Mouse (Mus musculus): ENCODE measurements around the gene Ppp1r12c. TPM values are rescaled to one million over a fixed set of nuclear protein-coding genes. Genes with fewer than 3 reads are reported as not detected.

The Ppp1r12c gene
- polyA plus RNA-seq, 2 experiments = 15.6 to 22.2 TPM

DNA sequence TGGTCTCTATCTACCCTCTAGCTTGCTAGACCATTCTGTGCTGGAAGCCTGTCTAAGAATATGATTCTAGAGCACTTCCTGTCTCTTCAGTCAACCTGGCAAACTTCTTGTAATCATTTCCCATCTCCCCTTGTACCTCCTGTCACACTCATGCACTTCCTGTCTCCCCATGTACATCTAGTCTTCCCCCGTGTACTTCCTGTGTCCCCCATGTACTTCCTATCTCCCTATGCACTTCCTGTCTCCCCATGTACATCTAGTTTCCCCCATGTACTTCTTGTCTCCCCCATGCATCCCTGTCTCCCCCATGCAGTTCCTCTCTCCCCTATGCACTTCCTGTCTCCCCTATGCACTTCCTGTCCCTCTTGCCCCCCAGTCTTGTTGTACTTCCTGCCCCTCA is 17.0 kb upstream of the Ppp1r12c start:
- DNase-seq (ENCODE audit: low read depth in 3 of 3, low spot score in 3 of 3) (no peak), ATAC-seq (ENCODE audit: insufficient read depth) (no peak)
- WGBS (ENCODE audit: insufficient replicate concordance) = 26% methylated on average over 1 of the region's 1 CpGs
- no peak overlapping the region for H3K27ac ChIP-seq
- no peak overlapping the region for H3K4me2 ChIP-seq (ENCODE audit: low read depth)
- no peaks in the 10 kb centered on the region for H3K9me3 ChIP-seq (ENCODE audit: control insufficient read depth, low read length)
- no peak overlapping the region for H3K4me3 ChIP-seq (ENCODE audit: insufficient read depth in 1 of 2, low read depth in 2 of 2, low read length in 2 of 2)
- no peaks in the 10 kb centered on the region for H3K36me3 ChIP-seq (replicated peaks; ENCODE audit: control insufficient read depth, insufficient read depth, low read depth)
- H3K4me1 ChIP-seq (replicated peaks; ENCODE audit: control insufficient read depth in 2 of 2, insufficient read depth in 2 of 2, low read length in 1 of 2) = peaks cover 0 to 8% of the 10 kb centered on the region in 2 experiments; a peak in 2 of 4 replicates
- peaks cover 3% of the 10 kb centered on the region for H3K27me3 ChIP-seq (ENCODE audit: control insufficient read depth, insufficient read depth, low read length)
- TF ChIP-seq CTCF (IDR thresholded peaks at IDR 0.05; ENCODE audit: low read depth) = no peak
- TF ChIP-seq EP300 (IDR thresholded peaks at IDR 0.05; ENCODE audit: low read depth) = no peak
- H3K9ac ChIP-seq (replicated peaks) = no peak overlapping the region

DNA sequence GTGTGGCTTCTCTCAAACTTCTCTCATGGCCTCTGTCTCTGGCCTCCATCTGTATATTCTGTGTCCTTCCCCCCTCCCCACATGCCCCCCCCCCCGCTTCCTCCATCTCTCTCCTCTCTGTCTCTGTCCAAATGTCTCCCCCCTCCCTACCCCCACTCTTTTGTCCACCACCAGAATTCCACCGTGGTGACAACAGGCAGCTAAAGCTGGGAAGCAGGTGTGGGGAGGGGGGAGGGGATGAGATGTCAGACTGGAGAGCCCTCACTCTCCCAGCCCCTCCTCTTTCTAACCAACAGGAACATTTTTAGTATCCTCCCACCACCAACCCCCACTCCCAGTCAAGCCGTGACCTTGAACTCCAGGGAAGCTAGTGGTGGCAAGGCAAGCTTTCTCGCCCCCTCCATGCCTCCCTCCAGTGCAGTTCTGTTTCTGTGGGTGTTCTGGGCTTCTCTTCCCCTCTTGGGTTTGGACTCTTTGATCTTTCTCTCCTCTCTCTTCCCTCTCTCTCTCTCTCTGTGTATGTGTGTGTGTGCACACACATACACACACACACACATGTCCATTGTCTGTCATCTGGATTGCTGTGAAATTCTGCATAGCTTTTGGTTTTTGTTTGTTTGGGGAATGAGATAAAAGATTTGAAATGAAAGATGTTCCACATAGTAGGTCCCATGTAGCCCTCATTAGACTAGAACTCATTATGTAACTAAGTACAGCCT is 15.0 kb upstream of the Ppp1r12c start, which contains the start of gene Tnnt1:
TSS of gene Tnnt1 (minus strand) at position 51 of the 719 bp plus-strand sequence.
- DNase-seq (ENCODE audit: low read depth in 3 of 3, low spot score in 3 of 3) (no peak), ATAC-seq (ENCODE audit: insufficient read depth) (no peak)
- TF ChIP-seq CTCF (IDR thresholded peaks at IDR 0.05; ENCODE audit: low read depth) = no peak
- no peak for TF ChIP-seq EP300 (IDR thresholded peaks at IDR 0.05; ENCODE audit: low read depth)
- Histone ChIP-seq H3K4me3 (ENCODE audit: insufficient read depth in 1 of 2, low read depth in 2 of 2, low read length in 2 of 2) (no peak within 1 kb of the TSS), H3K27ac (no peak within 1 kb of the TSS), H3K4me2 (ENCODE audit: low read depth) (no peak within 1 kb of the TSS), H3K4me1 (replicated peaks; ENCODE audit: control insufficient read depth in 2 of 2, insufficient read depth in 2 of 2, low read length in 1 of 2) (peaks cover 0 to 8% of the 10 kb centered on the region in 2 experiments; a peak in 2 of 4 replicates), H3K9ac (replicated peaks) (no peak within 1 kb of the TSS), H3K9me3 (ENCODE audit: control insufficient read depth, low read length) (no peaks in the 10 kb centered on the region), H3K27me3 (ENCODE audit: control insufficient read depth, insufficient read depth, low read length) (peaks cover 3% of the 10 kb centered on the region; the same call in 1 of the 2 replicates), H3K36me3 (replicated peaks; ENCODE audit: control insufficient read depth, insufficient read depth, low read depth) (no peaks in the 10 kb centered on the region)
- WGBS (ENCODE audit: insufficient replicate concordance) = 25% methylated on average over 4 of the region's 4 CpGs

GRCm38 (mm10) chr7:4515853-4516252 is 14.4 kb upstream of the Ppp1r12c start:
- Histone ChIP-seq H3K9me3 (ENCODE audit: control insufficient read depth, low read length) (no peaks in the 10 kb centered on the region), H3K9ac (replicated peaks) (no peak overlapping the region), H3K36me3 (replicated peaks; ENCODE audit: control insufficient read depth, insufficient read depth, low read depth) (no peaks in the 10 kb centered on the region), H3K27ac (no peak overlapping the region), H3K4me1 (replicated peaks; ENCODE audit: control insufficient read depth in 2 of 2, insufficient read depth in 2 of 2, low read length in 1 of 2) (peaks cover 0 to 8% of the 10 kb centered on the region in 2 experiments; a peak in 2 of 4 replicates), H3K4me2 (ENCODE audit: low read depth) (no peak overlapping the region), H3K27me3 (ENCODE audit: control insufficient read depth, insufficient read depth, low read length) (peaks cover under 1% of the 10 kb centered on the region; the same call in 1 of the 2 replicates), H3K4me3 (ENCODE audit: insufficient read depth in 1 of 2, low read depth in 2 of 2, low read length in 2 of 2) (no peak overlapping the region)
- no peak for DNase-seq (ENCODE audit: low read depth in 3 of 3, low spot score in 3 of 3)
- TF ChIP-seq EP300 (IDR thresholded peaks at IDR 0.05; ENCODE audit: low read depth) = no peak
- TF ChIP-seq CTCF (IDR thresholded peaks at IDR 0.05; ENCODE audit: low read depth) = no peak
- WGBS (ENCODE audit: insufficient replicate concordance) = 61% methylated on average over 6 of the region's 6 CpGs
- ATAC-seq (ENCODE audit: insufficient read depth) = no peak

DNA sequence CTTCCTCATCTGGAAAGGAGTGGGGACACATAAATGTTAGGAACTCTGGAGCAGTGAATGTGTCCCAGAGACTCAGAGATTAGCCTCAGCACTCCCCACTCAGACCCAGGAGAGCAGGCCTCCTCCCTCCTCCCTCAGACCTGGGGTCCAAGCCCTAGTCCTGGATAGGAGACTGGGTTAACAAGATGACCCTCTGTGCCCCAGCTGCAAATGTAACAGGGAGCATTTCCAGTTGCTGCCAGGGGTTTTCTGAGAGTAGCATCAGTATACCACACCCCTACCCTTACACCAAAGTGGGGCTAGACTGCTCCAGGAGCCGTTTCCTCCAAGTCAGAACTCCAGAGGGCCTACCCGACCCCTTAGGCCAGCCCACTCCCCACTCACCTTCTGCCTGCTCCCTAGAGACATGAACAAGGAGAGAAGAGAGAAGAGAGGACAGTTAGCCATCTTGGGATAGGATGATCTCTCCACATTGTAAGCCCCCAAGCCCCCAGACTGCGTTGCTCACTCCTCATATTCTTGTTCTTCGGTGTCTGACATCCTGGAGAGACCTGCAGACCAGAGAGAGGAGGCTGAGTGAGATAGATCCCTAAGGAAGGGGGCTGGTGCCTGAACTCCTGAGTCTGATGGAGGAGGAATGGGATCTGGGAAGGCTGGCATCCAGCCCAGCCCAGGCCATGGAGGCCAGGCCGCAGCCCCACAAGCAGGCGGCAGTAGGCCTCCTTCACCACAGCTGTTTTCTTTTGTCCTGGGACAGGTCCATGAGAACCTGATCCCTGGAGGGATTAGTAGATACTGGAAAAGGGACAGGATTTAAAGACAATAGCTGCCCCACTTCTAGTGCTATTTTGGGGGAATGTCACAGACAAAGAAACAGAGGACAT is 12.6 kb upstream of the Ppp1r12c start:
- ATAC-seq (ENCODE audit: insufficient read depth) = no peak
- Histone ChIP-seq H3K4me2 (ENCODE audit: low read depth) (no peak overlapping the region), H3K27ac (no peak overlapping the region)

DNA sequence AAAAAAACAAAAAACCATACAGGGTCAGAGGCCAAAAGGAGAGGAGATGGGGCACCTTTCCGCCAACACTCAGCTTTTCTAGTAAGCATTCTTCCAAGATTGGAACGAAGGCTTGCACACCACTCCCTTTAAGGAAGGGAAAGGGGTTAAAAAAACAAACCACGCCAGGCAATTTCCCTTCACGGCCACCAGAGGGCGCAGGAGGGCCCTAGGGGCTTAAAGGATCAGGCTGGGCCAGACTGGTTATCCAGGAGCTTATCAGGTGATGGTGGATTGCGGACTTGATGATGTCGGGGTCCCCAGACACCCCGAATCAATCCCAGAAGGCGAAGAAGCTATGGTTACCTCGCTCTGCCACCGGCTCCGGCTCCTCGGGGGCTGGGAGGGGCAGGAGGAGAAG is 11.8 kb upstream of the Ppp1r12c start:
- 16% methylated on average over 13 of the region's 13 CpGs for WGBS (ENCODE audit: insufficient replicate concordance)

More for the DNA sequence above, 12.6 kb upstream of the Ppp1r12c start:
- no peak for DNase-seq (ENCODE audit: low read depth in 3 of 3, low spot score in 3 of 3)
- no peaks in the 10 kb centered on the region for H3K27me3 ChIP-seq (ENCODE audit: control insufficient read depth, insufficient read depth, low read length)
- H3K36me3 ChIP-seq (replicated peaks; ENCODE audit: control insufficient read depth, insufficient read depth, low read depth) = no peaks in the 10 kb centered on the region
- no peaks in the 10 kb centered on the region for H3K9me3 ChIP-seq (ENCODE audit: control insufficient read depth, low read length)
- H3K4me1 ChIP-seq (replicated peaks; ENCODE audit: control insufficient read depth in 2 of 2, insufficient read depth in 2 of 2, low read length in 1 of 2) = peaks cover 0 to 5% of the 10 kb centered on the region in 2 experiments; a peak in 3 of 4 replicates
- TF ChIP-seq CTCF (IDR thresholded peaks at IDR 0.05; ENCODE audit: low read depth) (no peak), EP300 (IDR thresholded peaks at IDR 0.05; ENCODE audit: low read depth) (no peak)
- 73% methylated on average over 6 of the region's 6 CpGs for WGBS (ENCODE audit: insufficient replicate concordance)
- H3K4me3 ChIP-seq (ENCODE audit: insufficient read depth in 1 of 2, low read depth in 2 of 2, low read length in 2 of 2) = no peak overlapping the region
- H3K9ac ChIP-seq (replicated peaks) = no peak overlapping the region

More for the DNA sequence above, 11.8 kb upstream of the Ppp1r12c start:
- TF ChIP-seq CTCF (IDR thresholded peaks at IDR 0.05; ENCODE audit: low read depth) = peak; percentile 96
- TF ChIP-seq EP300 (IDR thresholded peaks at IDR 0.05; ENCODE audit: low read depth) = no peak
- Histone ChIP-seq H3K36me3 (replicated peaks; ENCODE audit: control insufficient read depth, insufficient read depth, low read depth) (no peaks in the 10 kb centered on the region), H3K9ac (replicated peaks) (no peak overlapping the region), H3K4me1 (replicated peaks; ENCODE audit: control insufficient read depth in 2 of 2, insufficient read depth in 2 of 2, low read length in 1 of 2) (peaks cover 0 to 5% of the 10 kb centered on the region in 2 experiments; a peak in 3 of 4 replicates), H3K4me2 (ENCODE audit: low read depth) (no peak overlapping the region), H3K27me3 (ENCODE audit: control insufficient read depth, insufficient read depth, low read length) (no peaks in the 10 kb centered on the region), H3K9me3 (ENCODE audit: control insufficient read depth, low read length) (no peaks in the 10 kb centered on the region), H3K4me3 (ENCODE audit: insufficient read depth in 1 of 2, low read depth in 2 of 2, low read length in 2 of 2) (no peak overlapping the region), H3K27ac (no peak overlapping the region)
- DNase-seq (ENCODE audit: low read depth in 3 of 3, low spot score in 3 of 3) = peak in 2 of 3 experiments; percentile 41 to 43
- no peak for ATAC-seq (ENCODE audit: insufficient read depth)
